Mouse (Mus musculus) kidney, postnatal 14 days (tissue): ENCODE data around the gene Clec11a.
"Not testable (repeated sequence)": the region's sequence is repeated elsewhere in the genome, so short reads cannot be mapped to it uniquely, and the experiment has no call there.

Experiments used
- DNase-seq: peaks from one replicate; pipeline ENCODE4 v3.0.0; 2022; ENCODE audit warnings: mixed read lengths

Gene Clec11a

DNA sequence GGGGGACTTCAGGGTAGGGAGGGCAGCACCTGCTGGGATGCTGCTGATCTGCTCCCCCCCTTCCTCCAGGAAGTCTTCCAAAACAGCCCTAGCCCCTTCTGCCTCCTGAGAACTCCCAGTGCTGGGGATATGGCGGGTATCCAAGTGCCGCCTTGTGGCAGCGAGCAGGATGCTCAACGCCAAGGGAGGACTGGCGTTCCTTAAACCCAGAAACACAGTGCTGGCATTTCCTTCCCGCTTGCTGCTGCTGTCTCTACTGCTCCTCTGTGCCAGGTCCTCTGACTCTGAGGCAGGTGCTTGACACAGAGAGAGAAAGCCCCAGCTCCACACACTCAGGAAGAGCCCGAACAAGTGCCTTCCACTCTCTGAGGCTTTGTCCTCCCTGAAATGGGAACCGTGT, 14.2 kb upstream of the Clec11a start:
- no peak for DNase-seq

GRCm38 (mm10) chr7:44317913-44318312, 11.2 kb upstream of the Clec11a start:
- peak; percentile 19 for DNase-seq

GRCm38 (mm10) chr7:44312484-44312883, 5.8 kb upstream of the Clec11a start:
- DNase-seq, result no peak

DNA sequence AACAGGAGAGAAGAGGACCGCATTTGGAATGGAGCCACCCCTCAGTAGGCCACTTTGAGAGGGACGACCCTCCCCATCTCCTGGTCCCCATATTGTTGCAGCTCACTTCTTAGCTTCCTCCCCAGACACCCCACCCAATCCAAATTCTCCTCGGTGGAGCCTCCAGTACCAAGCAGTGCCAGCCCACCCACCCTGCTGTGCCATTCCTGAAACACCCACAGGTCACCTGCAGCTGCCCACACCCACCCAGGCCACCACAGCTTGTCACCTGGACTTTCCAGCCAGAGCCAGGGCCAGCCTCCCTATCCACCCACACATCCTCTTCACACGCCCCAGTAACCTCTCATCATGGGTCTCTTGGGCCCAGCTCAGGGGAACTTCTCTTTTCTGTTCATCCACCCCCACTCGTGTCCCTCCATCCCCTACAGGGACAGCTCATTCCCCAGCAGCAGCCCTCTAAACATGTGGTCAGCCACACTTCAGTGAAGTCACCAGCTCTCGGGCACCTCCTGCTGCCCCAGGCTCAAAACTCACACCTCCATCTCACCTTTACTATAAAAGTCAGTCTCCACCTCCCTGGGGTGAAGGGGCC, 5.1 kb upstream of the Clec11a start:
- no peak for DNase-seq

DNA sequence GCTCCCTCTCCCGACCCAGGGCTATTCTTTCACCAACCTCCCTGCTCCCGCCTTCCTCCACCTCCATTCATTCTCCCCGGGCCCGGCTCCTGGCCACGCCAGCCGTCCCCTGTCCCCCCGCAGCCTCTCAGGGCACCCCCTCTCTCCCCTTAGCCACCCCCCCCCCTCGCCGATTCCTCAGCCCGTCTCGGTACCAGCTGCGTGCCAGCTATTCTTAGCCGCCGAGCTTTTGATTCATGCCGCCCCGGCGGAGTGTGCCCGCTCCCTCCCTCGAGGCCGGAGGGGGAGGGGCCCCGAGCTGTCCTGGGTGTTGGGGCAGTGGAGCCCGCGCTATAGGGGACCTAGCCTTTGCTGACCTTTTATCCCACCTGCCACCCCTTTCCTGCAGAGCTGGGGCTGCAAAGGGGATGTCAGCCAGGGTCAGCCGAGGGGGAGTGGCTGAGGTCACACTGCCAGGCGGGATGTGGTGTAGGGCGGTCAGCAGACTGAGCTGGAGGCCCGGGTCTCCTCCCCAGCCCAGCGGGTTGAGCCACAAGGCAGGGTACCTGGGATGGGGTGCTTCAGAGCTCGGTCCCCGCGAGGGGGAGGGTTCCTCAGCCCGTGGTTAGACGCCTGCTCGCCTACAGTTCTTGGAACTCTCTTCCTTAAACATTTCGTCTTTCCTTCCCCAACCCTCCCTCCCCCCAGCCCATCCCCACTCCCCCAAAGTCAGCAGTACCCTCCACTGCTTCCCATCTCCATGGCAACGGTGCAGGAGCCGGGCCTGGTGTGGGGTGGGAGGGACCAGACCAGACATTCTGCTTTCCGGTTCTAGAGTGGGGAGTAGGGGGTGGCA, 4.4 kb upstream of the Clec11a start:
- peak; percentile 40 for DNase-seq

DNA sequence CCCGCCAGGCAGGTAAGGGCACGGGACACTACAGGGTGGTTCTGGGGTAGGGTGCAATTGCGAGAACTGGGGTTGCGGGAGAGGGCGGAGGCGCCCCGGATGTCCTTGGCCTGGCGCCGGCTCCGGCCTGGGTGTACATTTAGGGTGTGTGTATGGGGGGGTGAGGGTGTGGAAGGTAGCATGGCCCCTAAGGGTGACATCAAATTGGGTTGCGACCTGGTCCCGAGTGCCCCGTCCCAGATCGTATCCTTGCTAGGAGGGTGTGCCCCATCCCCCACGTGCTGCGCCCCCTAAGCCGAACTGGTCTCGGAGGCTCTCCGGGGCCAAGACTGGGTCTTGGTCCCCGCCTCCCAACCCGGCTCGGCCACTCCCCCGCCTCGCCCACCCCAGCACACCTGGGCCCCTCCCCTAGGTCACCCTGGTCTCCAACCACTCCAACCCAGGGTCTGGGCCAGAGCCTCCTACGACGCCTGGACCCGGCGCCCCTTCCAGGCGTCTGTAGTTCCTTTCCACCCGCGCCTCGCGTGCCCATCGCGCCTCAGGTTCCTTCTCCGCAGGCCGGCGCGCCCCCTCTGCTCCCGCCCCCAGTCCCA, 3.7 kb upstream of the Clec11a start:
- DNase-seq, result peak; percentile 44

- no peak for DNase-seq
Measured at GRCm38 (mm10) chr7:44309475-44310284, 3.0 kb upstream of the Clec11a start, which contains the start of gene Shank1. Gene Shank1 (plus strand): TSS chr7:44310253.

GRCm38 (mm10) chr7:44307261-44308020, 739 bp upstream of the Clec11a start:
- no peak for DNase-seq

DNA sequence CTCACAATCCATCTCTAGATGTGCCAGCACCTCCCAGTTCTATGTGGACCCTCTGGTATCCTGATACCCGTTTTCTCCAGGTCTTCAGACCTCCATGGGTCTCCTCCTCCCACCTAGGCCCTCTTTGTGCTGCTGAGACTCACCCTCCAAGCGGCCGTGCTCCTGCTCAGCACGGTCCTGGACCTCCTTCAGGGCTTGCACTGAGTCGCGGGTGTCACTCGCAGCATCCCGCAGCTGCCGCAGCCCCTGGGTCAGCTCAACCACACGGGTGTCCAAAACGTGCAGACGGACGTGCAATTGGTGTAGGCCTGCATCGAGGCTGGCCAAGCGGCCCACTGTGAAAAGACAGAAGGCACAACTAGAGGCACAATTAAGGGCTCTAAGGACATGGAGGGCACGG, 1.0 kb downstream of the Clec11a start:
- DNase-seq, result no peak

- peak; percentile 98 for DNase-seq
Measured at GRCm38 (mm10) chr7:44304775-44305641, 1.7 kb downstream of the Clec11a start.

GRCm38 (mm10) chr7:44304463-44304774, 2.3 kb downstream of the Clec11a start:
- no peak for DNase-seq

- no peak for DNase-seq
Measured at GRCm38 (mm10) chr7:44303346-44304340, 3.1 kb downstream of the Clec11a start.

DNA sequence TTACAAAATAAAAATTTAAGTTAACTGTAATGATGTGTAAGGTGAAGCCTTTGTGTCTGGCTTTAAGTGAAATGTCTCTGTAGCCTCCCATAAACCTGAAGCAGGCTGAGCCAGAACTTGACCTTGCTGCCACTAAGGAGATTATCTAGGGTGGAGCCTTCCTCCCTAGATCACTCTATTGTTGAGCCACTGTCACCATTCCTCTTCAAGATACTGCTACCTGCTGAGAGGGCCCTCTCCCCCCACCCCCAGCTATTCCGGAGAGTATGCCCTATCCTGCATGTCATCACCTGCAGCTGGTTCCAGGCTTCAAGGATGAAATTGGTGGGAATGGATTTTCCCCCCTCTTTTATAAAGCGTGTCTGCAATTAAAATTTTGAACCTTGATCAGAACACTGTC, 9.2 kb downstream of the Clec11a start:
- not testable (repeated sequence) for DNase-seq

DNA sequence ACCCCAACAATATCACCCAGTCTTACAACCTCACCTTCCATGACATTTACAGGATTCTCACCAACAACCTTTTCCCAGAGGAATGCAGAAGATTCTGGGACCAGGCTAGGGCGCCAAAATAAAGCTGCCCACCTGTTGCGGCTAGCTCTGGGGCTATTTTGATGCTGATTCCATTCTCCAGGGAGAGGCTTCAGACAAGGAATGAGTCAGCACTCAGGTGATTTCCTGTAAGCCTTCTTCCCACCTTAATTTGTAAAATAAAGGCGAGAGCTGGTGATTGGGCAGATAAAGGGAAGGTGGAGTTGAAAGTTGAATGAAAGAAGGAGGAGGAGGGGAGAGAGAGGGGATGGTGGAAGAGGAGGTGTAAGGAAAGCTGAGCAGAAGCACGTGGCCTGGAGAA, 15.3 kb downstream of the Clec11a start:
- no peak for DNase-seq

GRCm38 (mm10) chr7:44290986-44291385, 15.7 kb downstream of the Clec11a start:
- no peak for DNase-seq

DNA sequence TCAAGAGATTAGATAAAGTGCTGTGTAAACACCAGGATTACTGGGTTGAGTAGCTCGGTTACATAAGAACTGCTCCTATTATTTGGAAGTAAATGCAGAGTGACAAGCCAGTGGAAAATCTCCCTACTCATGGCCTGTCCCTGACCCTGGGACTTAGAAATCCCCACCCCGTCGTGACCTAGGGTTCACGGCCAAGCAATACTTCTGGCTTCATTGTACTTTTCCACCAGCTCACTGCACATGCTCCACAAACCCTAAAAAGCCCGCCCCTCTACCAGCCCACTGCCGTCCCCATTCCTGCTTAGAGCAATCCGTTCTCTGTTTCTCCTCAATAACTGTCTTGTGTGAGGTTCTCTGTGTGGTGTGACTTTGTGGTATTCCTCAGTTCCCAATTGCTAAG, 18.9 kb downstream of the Clec11a start:
- DNase-seq, result no peak

GRCm38 (mm10) chr7:44281586-44281985, 25.1 kb downstream of the Clec11a start:
- DNase-seq, result no peak

DNA sequence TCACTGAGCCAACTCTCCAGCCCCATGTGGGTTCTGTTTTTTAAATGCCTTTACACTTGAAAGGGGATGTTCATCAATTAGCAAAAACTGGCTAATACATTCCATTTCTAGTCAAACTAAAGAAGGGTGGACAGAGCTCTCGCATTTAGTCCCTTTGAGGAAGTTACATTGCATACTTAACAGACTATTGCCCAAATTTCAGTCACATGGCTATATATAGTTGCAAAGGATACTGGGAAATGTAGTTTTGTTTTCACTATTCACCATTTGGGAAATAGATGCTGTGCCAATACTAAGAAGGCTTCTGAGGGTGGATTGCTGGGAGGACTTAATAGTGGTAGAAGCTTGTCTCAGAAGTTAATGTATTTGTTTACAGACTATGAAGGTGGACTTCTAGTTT, 25.7 kb downstream of the Clec11a start:
- no peak for DNase-seq

DNA sequence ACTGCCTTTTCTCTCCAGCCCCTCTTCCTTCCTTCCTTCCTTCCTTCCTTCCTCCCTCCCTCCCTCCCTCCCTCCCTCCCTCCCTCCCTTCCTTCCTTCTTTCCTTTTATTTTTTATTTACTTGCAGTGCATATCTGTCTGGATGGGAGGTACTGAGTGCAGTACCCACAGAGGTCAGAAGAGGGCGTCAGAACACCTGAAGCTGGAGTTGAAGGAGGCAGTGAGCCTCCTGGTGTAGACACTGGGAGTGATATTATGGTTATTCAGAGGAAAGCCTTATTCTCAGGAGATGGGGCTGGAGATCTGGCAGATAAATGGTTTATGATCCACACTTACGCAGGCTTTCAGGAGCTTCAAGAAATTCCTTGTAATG, 29.5 kb downstream of the Clec11a start:
- no peak for DNase-seq
